Mouse (Mus musculus): Measurements from ENCODE around the gene Adat1.

GRCm38 (mm10) chr8:111967246-111967870, 24.7 kb downstream of the Adat1 start:
- TF ChIP-seq POLR2A (IDR thresholded peaks at IDR 0.05; ENCODE audit: control insufficient read depth, low read depth, low read length), result no peak
- no peak for TF ChIP-seq CTCF (IDR thresholded peaks at IDR 0.05; ENCODE audit: control insufficient read depth, insufficient read depth, insufficient replicate concordance, low read depth, low read length)

Data from testis, adult 2 months (tissue).